Mouse (Mus musculus): ENCODE measurements around the gene Scn5a. TPM values are rescaled to one million over a fixed set of nuclear protein-coding genes. Genes with fewer than 3 reads are reported as not detected.
A peak's percentile ranks its signal among the peaks of the same experiment; 100 is the strongest.

Scn5a gene
- polyA plus RNA-seq, 1 experiment from 2014 or later: 0.22 TPM

GRCm38 (mm10) chr9:119561746-119562145 lies 17.1 kb downstream of the Scn5a start:
- no peak overlapping the region for H3K9ac ChIP-seq (ENCODE audit: low read depth, low read length)
- WGBS: 64% methylated on average over 8 of the region's 8 CpGs

GRCm38 (mm10) chr9:119559537-119560276 lies 19.1 kb downstream of the Scn5a start:
- no peak overlapping the region for H3K27ac ChIP-seq (ENCODE audit: low read depth, low read length)
- no peak overlapping the region for H3K4me2 ChIP-seq
- DNase-seq (ENCODE audit: low spot score): no peak
- H3K27me3 ChIP-seq (replicated peaks; ENCODE audit: control insufficient read depth, insufficient read depth, low read length): peaks cover 4% of the 10 kb centered on the region; the same call in 1 of the 2 replicates
- no peak overlapping the region for H3K4me3 ChIP-seq (ENCODE audit: low read depth, low read length)
- WGBS: 64% methylated on average over 16 of the region's 16 CpGs
- H3K4me1 ChIP-seq (replicated peaks; ENCODE audit: control insufficient read depth, insufficient read depth, low read length): no peaks in the 10 kb centered on the region
- ATAC-seq (replicated peaks; ENCODE audit: low FRiP score): no peak
- no peaks in the 10 kb centered on the region for H3K9me3 ChIP-seq (ENCODE audit: control insufficient read depth, low read length)
- H3K9ac ChIP-seq (ENCODE audit: low read depth, low read length): no peak overlapping the region
- H3K36me3 ChIP-seq (ENCODE audit: control insufficient read depth, insufficient read depth, low read length): no peaks in the 10 kb centered on the region

More at GRCm38 (mm10) chr9:119561746-119562145, 17.1 kb downstream of the Scn5a start:
- no peaks in the 10 kb centered on the region for H3K9me3 ChIP-seq (ENCODE audit: control insufficient read depth, low read length)
- H3K36me3 ChIP-seq (ENCODE audit: control insufficient read depth, insufficient read depth, low read length): no peaks in the 10 kb centered on the region
- H3K4me2 ChIP-seq: no peak overlapping the region
- H3K27me3 ChIP-seq (replicated peaks; ENCODE audit: control insufficient read depth, insufficient read depth, low read length): peaks cover 14% of the 10 kb centered on the region
- no peak overlapping the region for H3K4me3 ChIP-seq (ENCODE audit: low read depth, low read length)
- no peak overlapping the region for H3K27ac ChIP-seq (ENCODE audit: low read depth, low read length)
- no peak for ATAC-seq (replicated peaks; ENCODE audit: low FRiP score)
- no peaks in the 10 kb centered on the region for H3K4me1 ChIP-seq (replicated peaks; ENCODE audit: control insufficient read depth, insufficient read depth, low read length)
- DNase-seq (ENCODE audit: low spot score): no peak

GRCm38 (mm10) chr9:119558119-119558854 lies 20.5 kb downstream of the Scn5a start:
- Histone ChIP-seq H3K4me3 (ENCODE audit: low read depth, low read length) (no peak overlapping the region), H3K9ac (ENCODE audit: low read depth, low read length) (no peak overlapping the region), H3K4me2 (no peak overlapping the region), H3K27ac (ENCODE audit: low read depth, low read length) (no peak overlapping the region), H3K4me1 (replicated peaks; ENCODE audit: control insufficient read depth, insufficient read depth, low read length) (no peaks in the 10 kb centered on the region), H3K36me3 (ENCODE audit: control insufficient read depth, insufficient read depth, low read length) (no peaks in the 10 kb centered on the region), H3K27me3 (replicated peaks; ENCODE audit: control insufficient read depth, insufficient read depth, low read length) (0 out of 2 replicates have a peak, but pooled peaks cover 2% of the 10 kb centered on the region), H3K9me3 (ENCODE audit: control insufficient read depth, low read length) (no peaks in the 10 kb centered on the region)
- ATAC-seq (replicated peaks; ENCODE audit: low FRiP score): 0 out of 2 replicates have a peak, but pooled peaks have one; percentile 15
- DNase-seq (ENCODE audit: low spot score): peak; percentile 58
- 25% methylated on average over 12 of the region's 12 CpGs for WGBS

GRCm38 (mm10) chr9:119556043-119556442 lies 22.8 kb downstream of the Scn5a start:
- DNase-seq (ENCODE audit: low spot score) (no peak), ATAC-seq (replicated peaks; ENCODE audit: low FRiP score) (no peak)
- no peaks in the 10 kb centered on the region for H3K4me1 ChIP-seq (replicated peaks; ENCODE audit: control insufficient read depth, insufficient read depth, low read length)
- no peaks in the 10 kb centered on the region for H3K27me3 ChIP-seq (replicated peaks; ENCODE audit: control insufficient read depth, insufficient read depth, low read length)
- WGBS: 75% methylated on average over 3 of the region's 3 CpGs
- H3K4me3 ChIP-seq (ENCODE audit: low read depth, low read length): no peak overlapping the region
- H3K9ac ChIP-seq (ENCODE audit: low read depth, low read length): no peak overlapping the region
- no peak overlapping the region for H3K27ac ChIP-seq (ENCODE audit: low read depth, low read length)
- no peaks in the 10 kb centered on the region for H3K9me3 ChIP-seq (ENCODE audit: control insufficient read depth, low read length)
- no peaks in the 10 kb centered on the region for H3K36me3 ChIP-seq (ENCODE audit: control insufficient read depth, insufficient read depth, low read length)
- H3K4me2 ChIP-seq: no peak overlapping the region

- Histone ChIP-seq H3K36me3 (ENCODE audit: control insufficient read depth, insufficient read depth, low read length) (no peaks in the 10 kb centered on the region), H3K4me2 (no peak overlapping the region), H3K9ac (ENCODE audit: low read depth, low read length) (no peak overlapping the region), H3K4me1 (replicated peaks; ENCODE audit: control insufficient read depth, insufficient read depth, low read length) (no peaks in the 10 kb centered on the region), H3K9me3 (ENCODE audit: control insufficient read depth, low read length) (no peaks in the 10 kb centered on the region), H3K27me3 (replicated peaks; ENCODE audit: control insufficient read depth, insufficient read depth, low read length) (no peaks in the 10 kb centered on the region), H3K4me3 (ENCODE audit: low read depth, low read length) (no peak overlapping the region), H3K27ac (ENCODE audit: low read depth, low read length) (no peak overlapping the region)
- 78% methylated on average over 12 of the region's 12 CpGs for WGBS
- no peak for DNase-seq (ENCODE audit: low spot score)
- no peak for ATAC-seq (replicated peaks; ENCODE audit: low FRiP score)
These were observed 31.3 kb downstream of the Scn5a start for GRCm38 (mm10) chr9:119547528-119547927.

DNA sequence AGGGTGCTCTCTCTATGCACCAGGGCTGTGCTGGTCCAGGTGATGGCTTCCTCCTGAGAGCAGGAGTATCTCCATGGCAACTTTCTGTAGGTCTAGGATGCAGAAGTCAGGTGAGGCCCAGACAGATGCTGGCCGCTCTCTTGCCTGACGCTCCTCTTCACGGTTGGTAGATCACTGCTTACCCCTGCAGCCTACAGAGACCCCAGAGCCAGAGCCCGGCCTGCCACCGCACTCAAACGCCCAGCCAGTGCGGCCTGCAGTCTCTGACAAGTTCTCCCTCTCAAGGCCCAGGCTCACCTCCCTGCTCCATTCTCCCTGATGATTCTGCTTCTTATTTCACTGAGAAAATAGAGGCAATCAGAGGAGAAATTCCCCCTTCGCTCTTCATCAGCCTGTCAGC lies 31.7 kb downstream of the Scn5a start:
- no peaks in the 10 kb centered on the region for H3K27me3 ChIP-seq (replicated peaks; ENCODE audit: control insufficient read depth, insufficient read depth, low read length)
- DNase-seq (ENCODE audit: low spot score): no peak
- ATAC-seq (replicated peaks; ENCODE audit: low FRiP score): no peak
- H3K9me3 ChIP-seq (ENCODE audit: control insufficient read depth, low read length): no peaks in the 10 kb centered on the region
- H3K4me2 ChIP-seq: no peak overlapping the region
- H3K9ac ChIP-seq (ENCODE audit: low read depth, low read length): no peak overlapping the region
- no peak overlapping the region for H3K4me3 ChIP-seq (ENCODE audit: low read depth, low read length)
- WGBS: 76% methylated on average over 8 of the region's 8 CpGs
- no peak overlapping the region for H3K27ac ChIP-seq (ENCODE audit: low read depth, low read length)
- H3K4me1 ChIP-seq (replicated peaks; ENCODE audit: control insufficient read depth, insufficient read depth, low read length): no peaks in the 10 kb centered on the region
- no peaks in the 10 kb centered on the region for H3K36me3 ChIP-seq (ENCODE audit: control insufficient read depth, insufficient read depth, low read length)

GRCm38 (mm10) chr9:119540726-119541125 lies 38.1 kb downstream of the Scn5a start:
- no peak overlapping the region for H3K27ac ChIP-seq (ENCODE audit: low read depth, low read length)
- ATAC-seq (replicated peaks; ENCODE audit: low FRiP score): no peak

DNA sequence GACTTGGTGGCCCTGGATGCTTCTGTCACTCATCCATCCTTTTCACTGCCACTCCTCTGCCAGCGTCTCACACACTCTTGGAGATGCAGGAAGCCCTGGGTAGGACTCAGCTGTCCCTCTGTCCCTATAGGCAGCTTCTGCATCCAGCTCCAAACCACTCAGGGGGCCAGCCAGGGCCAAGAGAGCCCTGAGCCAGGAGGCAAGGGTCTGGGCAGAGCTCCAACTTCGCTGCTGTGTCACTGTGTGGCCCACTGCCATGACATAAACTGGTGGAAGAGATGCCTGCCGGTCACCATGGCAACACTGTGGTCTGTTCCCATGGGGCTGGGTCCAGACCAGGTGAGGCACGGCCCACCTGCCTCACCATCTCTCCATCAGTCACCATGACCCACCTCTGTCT lies 41.0 kb downstream of the Scn5a start:
- WGBS: 71% methylated on average over 4 of the region's 4 CpGs

More at GRCm38 (mm10) chr9:119540726-119541125, 38.1 kb downstream of the Scn5a start:
- Histone ChIP-seq H3K4me2 (no peak overlapping the region), H3K4me3 (ENCODE audit: low read depth, low read length) (no peak overlapping the region), H3K36me3 (ENCODE audit: control insufficient read depth, insufficient read depth, low read length) (no peaks in the 10 kb centered on the region), H3K27me3 (replicated peaks; ENCODE audit: control insufficient read depth, insufficient read depth, low read length) (no peaks in the 10 kb centered on the region), H3K4me1 (replicated peaks; ENCODE audit: control insufficient read depth, insufficient read depth, low read length) (no peaks in the 10 kb centered on the region), H3K9ac (ENCODE audit: low read depth, low read length) (no peak overlapping the region), H3K9me3 (ENCODE audit: control insufficient read depth, low read length) (no peaks in the 10 kb centered on the region)
- 75% methylated on average over 9 of the region's 9 CpGs for WGBS
- no peak for DNase-seq (ENCODE audit: low spot score)

More for the DNA sequence above, 41.0 kb downstream of the Scn5a start:
- Histone ChIP-seq H3K9ac (ENCODE audit: low read depth, low read length) (no peak overlapping the region), H3K27ac (ENCODE audit: low read depth, low read length) (no peak overlapping the region), H3K36me3 (ENCODE audit: control insufficient read depth, insufficient read depth, low read length) (no peaks in the 10 kb centered on the region), H3K4me3 (ENCODE audit: low read depth, low read length) (no peak overlapping the region), H3K27me3 (replicated peaks; ENCODE audit: control insufficient read depth, insufficient read depth, low read length) (no peaks in the 10 kb centered on the region), H3K4me1 (replicated peaks; ENCODE audit: control insufficient read depth, insufficient read depth, low read length) (no peaks in the 10 kb centered on the region), H3K9me3 (ENCODE audit: control insufficient read depth, low read length) (no peaks in the 10 kb centered on the region), H3K4me2 (no peak overlapping the region)
- DNase-seq (ENCODE audit: low spot score): no peak
- no peak for ATAC-seq (replicated peaks; ENCODE audit: low FRiP score)
